Mouse (Mus musculus) forebrain, embryonic 11.5 days (tissue): ENCODE data around the gene Plekhj1. TPM values are rescaled to one million over a fixed set of nuclear protein-coding genes. Genes with fewer than 3 reads are reported as not detected.

Experiments
- ATAC-seq: fragments of 200-750 bp; cut with Nextera tagmentation; replicated peaks from 2 replicates; pipeline ENCODE4 v1.8.0; 2017; ENCODE audit warnings: moderate TSS enrichment; ENCODE audit not compliant: low FRiP score
- DNase-seq: peaks from one replicate; pipeline ENCODE4 v3.0.0-alpha.2; 2017; ENCODE audit warnings: low spot score
- H3K27ac ChIP-seq: fragments of 300-500 bp; sonication (generic); 2 replicates; pipeline ENCODE4 v1.5.1; 2014; ENCODE audit warnings: low read depth, low read length
- H3K27me3 ChIP-seq: fragments of 300-500 bp; sonication (generic); 2 replicates; pipeline ENCODE4 v1.6.1; 2014; ENCODE audit warnings: mild to moderate bottlenecking, low read length, mixed read lengths; ENCODE audit not compliant: control insufficient read depth, insufficient read depth
- H3K36me3 ChIP-seq: fragments of 300-500 bp; sonication (generic); 2 replicates; pipeline ENCODE4 v1.6.1; 2014; ENCODE audit warnings: mild to moderate bottlenecking, low read length, moderate library complexity, mixed read lengths; ENCODE audit not compliant: control insufficient read depth, insufficient read depth
- H3K4me1 ChIP-seq: fragments of 300-500 bp; sonication (generic); replicated peaks from 2 replicates; pipeline ENCODE4 v1.6.1; 2014; ENCODE audit warnings: low read length, mixed read lengths; ENCODE audit not compliant: control insufficient read depth, insufficient read depth
- H3K4me2 ChIP-seq: fragments of 300-500 bp; sonication (generic); 2 replicates; pipeline ENCODE4 v1.6.1; 2014; ENCODE audit warnings: low read depth, mild to moderate bottlenecking, low read length, moderate library complexity, mixed read lengths; ENCODE audit not compliant: severe bottlenecking
- H3K4me3 ChIP-seq: fragments of 300-500 bp; sonication (generic); 2 replicates; pipeline ENCODE4 v1.5.1; 2014; ENCODE audit warnings: low read depth, low read length
- H3K9ac ChIP-seq: fragments of 300-500 bp; sonication (generic); 2 replicates; pipeline ENCODE4 v1.6.1; 2014; ENCODE audit warnings: low read length
- H3K9me3 ChIP-seq: fragments of 300-500 bp; sonication (generic); 2 replicates; pipeline ENCODE4 v1.6.1; 2016; ENCODE audit warnings: low read length, mixed read lengths; ENCODE audit not compliant: control insufficient read depth
- WGBS: fragments of 180-500 bp; shearing (Covaris S2); extraction: QIAGEN DNeasy Blood & Tissue Kit; methylation state at CpG from one replicate; pipeline ENCODE4 v1.1.7; 2014; 5-methylcytosine and 5-hydroxymethylcytosine counted together
- polyA plus RNA-seq: library from polyadenylated mRNA; unstranded; fragments of >200 nt; fragmentation: Nextera tagmentation; extraction: Ambion mirVana; gene quantifications from 2 replicates; pipeline ENCODE4 v1.2.1, GENCODE M21; 2014

The Plekhj1 gene
- polyA plus RNA-seq, 1 experiment from 2014 or later = 160 TPM

DNA sequence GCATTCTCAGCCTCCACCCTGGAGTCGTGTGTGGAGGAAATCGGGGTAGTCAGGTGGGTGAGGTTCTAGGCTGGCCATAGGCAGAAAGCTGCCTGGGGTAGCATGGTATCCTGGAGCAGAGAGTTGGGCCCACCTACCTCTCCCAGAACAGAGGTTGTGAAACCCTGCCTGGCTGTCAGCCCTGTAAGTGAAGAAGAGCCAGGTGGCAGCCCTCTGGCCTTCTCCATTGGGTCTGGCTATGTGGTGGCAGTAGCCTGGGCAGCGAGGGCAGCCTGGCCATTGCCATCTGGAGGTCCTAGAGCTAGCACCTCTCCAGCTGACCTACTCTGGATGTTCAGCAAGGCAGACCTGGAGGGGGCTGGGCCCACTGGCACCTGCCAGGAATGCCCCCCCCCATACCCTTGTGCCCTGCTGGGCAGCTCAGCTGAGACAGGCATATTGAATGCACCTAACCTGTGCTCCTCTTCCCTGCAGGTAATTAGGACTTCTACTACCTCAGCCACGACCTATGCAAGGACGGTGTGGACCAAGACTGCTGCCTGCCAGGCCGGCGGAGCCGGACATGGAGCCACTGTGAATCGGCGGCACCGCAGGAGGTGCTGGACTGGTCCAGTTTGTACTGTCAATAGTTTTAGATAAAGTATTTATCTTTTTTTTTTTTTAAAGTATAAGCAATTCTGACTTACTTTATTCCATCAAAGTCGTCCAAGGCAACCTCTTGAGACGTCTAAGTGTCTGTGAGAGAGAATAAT is 5.2 kb downstream of the Plekhj1 start:
- H3K4me1 ChIP-seq = peaks cover 9% of the 10 kb centered on the region; the same call in 1 of the 2 replicates
- H3K9me3 ChIP-seq = no peaks in the 10 kb centered on the region
- H3K4me3 ChIP-seq = no peak overlapping the region
- H3K27ac ChIP-seq = no peak overlapping the region
- H3K9ac ChIP-seq = no peak overlapping the region
- WGBS = 92% methylated on average over 13 of the region's 13 CpGs
- H3K4me2 ChIP-seq = no peak overlapping the region
- DNase-seq (no peak), ATAC-seq (no peak)
- no peaks in the 10 kb centered on the region for H3K27me3 ChIP-seq
- H3K36me3 ChIP-seq = peaks cover 38% of the 10 kb centered on the region

DNA sequence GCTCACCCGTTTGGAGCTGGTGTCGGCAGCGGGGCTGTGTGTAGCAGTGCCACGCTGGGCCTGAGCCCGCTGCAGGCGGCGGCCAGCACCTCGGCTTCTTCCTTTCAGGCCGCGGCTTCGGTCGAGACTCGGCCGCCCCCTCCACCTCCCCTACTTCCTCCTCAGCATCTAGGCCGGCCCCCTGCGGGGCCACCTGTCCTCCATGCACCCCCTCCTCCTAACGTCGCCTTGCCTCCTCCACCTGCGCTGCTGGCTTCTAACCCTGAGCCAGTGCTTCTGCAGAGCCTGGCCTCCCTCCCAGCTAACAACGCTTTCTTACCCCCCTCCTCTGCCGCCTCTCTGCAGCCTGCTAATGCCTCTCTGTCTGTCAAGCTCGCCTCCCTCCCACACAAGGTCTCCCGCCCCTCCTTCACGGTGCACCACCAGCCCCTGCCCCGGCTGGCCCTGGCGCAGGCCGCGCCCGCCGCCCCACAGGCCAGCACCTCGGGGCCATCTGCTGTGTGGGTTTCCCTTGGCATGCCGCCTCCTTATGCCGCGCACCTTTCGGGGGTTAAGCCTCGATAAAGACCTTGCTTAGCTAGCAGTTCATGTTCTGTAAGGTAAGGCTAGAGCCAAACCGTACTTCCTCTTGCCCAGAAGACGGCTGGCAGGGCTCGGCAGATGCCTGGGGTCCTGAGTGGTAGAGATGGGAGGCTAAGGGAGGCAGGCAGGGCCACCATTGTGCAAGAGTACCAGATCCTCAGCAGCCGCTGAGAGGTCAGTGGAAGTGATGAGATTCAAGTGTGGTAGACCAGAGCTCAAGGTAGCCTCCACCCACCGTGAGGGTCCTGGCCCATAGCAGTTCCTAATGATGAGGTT is 6.0 kb downstream of the Plekhj1 start:
- peaks cover 39% of the 10 kb centered on the region for H3K36me3 ChIP-seq
- H3K4me1 ChIP-seq = peaks cover 9% of the 10 kb centered on the region; the same call in 1 of the 2 replicates
- H3K4me2 ChIP-seq = no peak overlapping the region
- no peak overlapping the region for H3K4me3 ChIP-seq
- H3K27me3 ChIP-seq = no peaks in the 10 kb centered on the region
- 75% methylated on average over 41 of the region's 41 CpGs for WGBS
- no peak for DNase-seq
- H3K9ac ChIP-seq = no peak overlapping the region
- no peak overlapping the region for H3K27ac ChIP-seq
- ATAC-seq = no peak
- no peaks in the 10 kb centered on the region for H3K9me3 ChIP-seq

DNA sequence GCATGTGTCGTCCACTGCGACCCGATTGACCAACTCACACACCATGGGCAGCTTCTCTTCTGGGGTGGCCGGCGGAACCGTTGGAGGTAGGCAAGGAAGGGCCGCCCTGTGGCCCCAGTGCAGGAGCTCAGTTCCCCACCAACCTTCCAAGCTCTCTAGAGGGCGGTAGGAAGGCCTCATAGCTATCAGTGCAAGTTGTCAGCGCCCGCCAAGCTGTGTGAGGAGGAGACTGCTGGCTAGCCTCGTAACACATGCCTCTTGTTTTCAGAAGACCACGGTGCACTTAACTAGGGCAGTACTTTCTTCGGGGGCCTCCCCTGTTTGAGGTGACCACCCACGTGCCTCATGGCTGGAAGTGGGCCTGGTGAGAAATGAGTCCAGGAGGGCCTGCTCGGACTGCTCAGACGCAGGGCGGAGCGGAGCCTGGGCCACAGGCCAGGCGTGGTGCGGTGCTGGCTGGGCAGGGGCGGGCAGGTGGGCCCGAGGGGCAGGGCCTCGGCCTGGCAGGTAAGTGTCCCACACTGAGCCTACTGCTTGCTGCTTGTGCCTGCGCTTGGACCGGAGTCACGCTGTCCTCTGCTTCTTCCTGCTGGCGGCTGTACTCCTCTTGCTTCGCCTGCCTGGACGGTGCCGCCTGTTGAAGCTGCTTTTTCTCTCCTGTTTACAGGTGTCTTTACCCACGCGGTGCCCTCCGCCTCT is 6.8 kb downstream of the Plekhj1 start:
- no peak for DNase-seq
- H3K9ac ChIP-seq = no peak overlapping the region
- H3K36me3 ChIP-seq = peaks cover 39% of the 10 kb centered on the region
- no peak overlapping the region for H3K27ac ChIP-seq
- peaks cover 2% of the 10 kb centered on the region; the same call in 1 of the 2 replicates for H3K4me1 ChIP-seq
- no peaks in the 10 kb centered on the region for H3K27me3 ChIP-seq
- ATAC-seq = no peak
- no peak overlapping the region for H3K4me2 ChIP-seq
- H3K9me3 ChIP-seq = no peaks in the 10 kb centered on the region
- no peak overlapping the region for H3K4me3 ChIP-seq
- WGBS = 84% methylated on average over 33 of the region's 33 CpGs

DNA sequence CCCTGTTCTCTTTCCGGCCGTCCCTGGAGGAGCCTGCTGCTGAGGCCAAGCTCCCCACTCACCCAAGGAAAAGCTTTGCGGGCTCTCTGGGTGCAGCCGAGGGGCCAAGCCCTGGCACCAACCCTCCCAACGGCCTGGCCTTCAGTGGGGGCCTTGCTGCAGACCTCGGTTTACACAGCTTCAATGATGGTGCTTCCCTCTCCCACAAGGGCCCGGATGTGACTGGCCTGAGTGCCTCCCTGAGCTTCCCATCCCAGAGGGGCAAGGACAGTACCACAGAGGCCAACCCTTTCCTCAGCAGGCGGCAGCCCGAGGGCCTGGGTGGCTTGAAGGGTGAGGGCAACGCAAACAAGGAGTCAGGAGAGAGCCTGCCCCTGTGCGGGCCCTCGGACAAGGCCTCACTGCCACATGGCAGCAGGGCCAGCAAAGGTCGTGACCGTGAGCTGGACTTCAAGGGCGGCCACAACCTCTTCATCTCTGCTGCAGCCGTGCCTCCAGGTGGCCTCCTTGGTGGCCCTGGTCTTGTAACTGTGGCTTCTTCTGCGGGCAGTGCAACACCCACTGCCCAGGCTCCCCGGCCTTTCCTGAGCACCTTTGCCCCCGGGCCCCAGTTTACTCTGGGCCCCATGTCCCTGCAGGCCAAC is 7.5 kb downstream of the Plekhj1 start:
- no peak overlapping the region for H3K27ac ChIP-seq
- no peaks in the 10 kb centered on the region for H3K9me3 ChIP-seq
- H3K4me2 ChIP-seq = no peak overlapping the region
- DNase-seq = no peak
- no peak overlapping the region for H3K9ac ChIP-seq
- ATAC-seq = no peak
- H3K27me3 ChIP-seq = no peaks in the 10 kb centered on the region
- no peak overlapping the region for H3K4me3 ChIP-seq
- peaks cover 39% of the 10 kb centered on the region for H3K36me3 ChIP-seq
- 93% methylated on average over 19 of the region's 19 CpGs for WGBS
- H3K4me1 ChIP-seq = no peaks in the 10 kb centered on the region

DNA sequence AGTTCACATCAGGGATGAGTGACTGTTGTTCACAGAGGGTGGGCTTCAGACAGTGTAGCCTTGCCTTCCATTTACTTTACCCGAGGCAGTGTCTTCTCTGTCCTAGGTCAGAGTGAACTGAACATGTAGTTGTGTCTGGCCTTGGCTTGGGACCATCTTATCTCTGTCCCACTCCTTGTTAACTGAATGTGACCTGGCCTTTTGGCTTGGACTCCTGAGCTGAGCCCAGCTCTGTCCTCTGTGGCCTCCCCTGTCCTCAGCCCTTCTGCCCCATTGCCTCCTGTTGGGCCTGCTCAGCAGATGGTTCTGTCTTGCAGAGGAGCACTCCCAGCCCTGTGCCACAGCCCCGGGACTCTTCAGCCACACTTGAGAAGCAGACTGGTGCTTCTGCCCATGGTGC is 10.9 kb downstream of the Plekhj1 start:
- Histone ChIP-seq H3K9ac (no peak overlapping the region), H3K36me3 (peaks cover 47% of the 10 kb centered on the region), H3K4me2 (no peak overlapping the region)

DNA sequence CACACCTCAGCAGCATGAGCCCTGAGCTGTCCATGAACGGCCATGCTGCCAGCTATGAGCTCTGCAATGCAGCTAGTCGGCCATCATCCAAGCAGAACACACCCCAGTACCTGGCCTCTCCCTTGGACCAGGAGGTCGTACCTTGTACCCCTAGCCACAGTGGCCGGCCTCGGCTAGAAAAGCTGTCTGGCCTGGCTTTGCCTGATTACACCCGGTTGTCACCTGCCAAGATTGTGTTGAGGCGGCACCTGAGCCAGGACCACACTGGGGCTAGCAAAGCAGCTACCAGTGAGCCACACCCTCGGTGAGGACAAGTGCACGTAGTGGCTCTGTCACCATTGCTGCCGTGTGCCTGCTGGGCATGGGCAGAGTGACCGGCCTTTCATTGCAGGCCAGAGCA is 12.5 kb downstream of the Plekhj1 start:
- H3K27ac ChIP-seq = no peak overlapping the region
- DNase-seq (no peak), ATAC-seq (no peak)
- peaks cover 36% of the 10 kb centered on the region for H3K36me3 ChIP-seq
- no peak overlapping the region for H3K4me2 ChIP-seq
- 92% methylated on average over 11 of the region's 11 CpGs for WGBS
- H3K4me1 ChIP-seq = no peaks in the 10 kb centered on the region
- no peaks in the 10 kb centered on the region for H3K9me3 ChIP-seq
- H3K27me3 ChIP-seq = no peaks in the 10 kb centered on the region
- no peak overlapping the region for H3K4me3 ChIP-seq
- no peak overlapping the region for H3K9ac ChIP-seq

More for the DNA sequence above, 10.9 kb downstream of the Plekhj1 start:
- Histone ChIP-seq H3K9me3 (no peaks in the 10 kb centered on the region), H3K27ac (no peak overlapping the region), H3K4me1 (no peaks in the 10 kb centered on the region), H3K4me3 (no peak overlapping the region), H3K27me3 (no peaks in the 10 kb centered on the region)
- DNase-seq (no peak), ATAC-seq (no peak)
- WGBS = 74% methylated on average over 2 of the region's 2 CpGs

DNA sequence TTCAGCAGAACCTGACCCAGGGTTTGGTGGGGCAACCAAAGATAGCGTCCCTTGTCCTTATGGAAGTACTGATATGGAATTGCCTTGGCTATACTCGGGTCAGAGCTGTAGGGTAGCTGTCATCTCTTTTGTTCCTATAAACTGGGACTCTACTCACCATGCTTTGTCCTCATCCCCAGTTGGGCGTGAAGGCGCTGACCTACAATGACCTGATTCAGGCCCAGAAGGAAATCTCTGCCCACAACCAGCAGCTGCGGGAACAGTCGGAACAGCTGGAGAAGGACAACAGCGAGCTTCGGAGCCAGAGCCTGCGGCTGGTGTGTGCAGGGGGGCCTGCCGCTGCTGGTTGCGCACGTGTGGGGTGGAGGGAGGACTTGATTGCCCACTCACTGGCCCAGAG is 13.6 kb downstream of the Plekhj1 start:
- H3K27me3 ChIP-seq = no peaks in the 10 kb centered on the region
- H3K4me1 ChIP-seq = no peaks in the 10 kb centered on the region
- H3K4me2 ChIP-seq = no peak overlapping the region
- ATAC-seq (no peak), DNase-seq (no peak)
- no peaks in the 10 kb centered on the region for H3K9me3 ChIP-seq
- H3K9ac ChIP-seq = no peak overlapping the region
- H3K27ac ChIP-seq = no peak overlapping the region
- WGBS = 79% methylated on average over 12 of the region's 12 CpGs
- H3K4me3 ChIP-seq = no peak overlapping the region
- peaks cover 30% of the 10 kb centered on the region for H3K36me3 ChIP-seq

DNA sequence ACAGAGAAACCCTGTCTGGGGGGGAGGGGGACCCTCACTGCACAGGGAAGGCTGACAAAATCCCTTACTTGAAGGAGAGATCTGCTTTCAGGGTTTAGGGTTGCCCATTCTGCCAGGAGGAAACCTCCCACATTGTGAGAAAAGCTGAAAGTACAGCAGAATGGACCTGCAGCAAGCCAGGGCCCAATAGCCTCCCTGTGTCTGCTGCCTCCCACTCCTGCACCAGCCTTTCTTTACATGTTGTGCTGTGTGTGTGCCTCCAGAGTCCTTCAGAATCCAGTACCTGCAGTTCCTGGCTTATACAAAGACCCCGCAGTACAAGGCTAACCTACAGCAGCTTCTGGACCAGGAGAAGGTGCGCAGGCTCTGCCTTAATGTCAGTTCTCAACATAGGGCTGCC is 14.1 kb downstream of the Plekhj1 start:
- Histone ChIP-seq H3K9ac (no peak overlapping the region), H3K9me3 (no peaks in the 10 kb centered on the region), H3K4me3 (no peak overlapping the region), H3K27me3 (no peaks in the 10 kb centered on the region), H3K4me1 (no peaks in the 10 kb centered on the region), H3K27ac (no peak overlapping the region), H3K4me2 (no peak overlapping the region), H3K36me3 (peaks cover 27% of the 10 kb centered on the region)
- ATAC-seq (no peak), DNase-seq (no peak)
- 100% methylated on average over 2 of the region's 2 CpGs for WGBS
